Mouse (Mus musculus) kidney, postnatal 0 days (tissue): ENCODE measurements around the gene Ldb3. TPM values are rescaled to one million over a fixed set of nuclear protein-coding genes. Genes with fewer than 3 reads are reported as not detected.

Experiments used
- ATAC-seq: fragments of 200-750 bp; cut with Nextera tagmentation; replicated peaks from 2 replicates; pipeline ENCODE4 v1.8.0; 2017; ENCODE audit warnings: low read depth, moderate number of reproducible peaks, moderate TSS enrichment, moderate library complexity; ENCODE audit not compliant: low FRiP score
- DNase-seq: peaks from one replicate; pipeline ENCODE4 v3.0.0-alpha.2; 2016; ENCODE audit warnings: low spot score
- H3K27ac ChIP-seq: fragments of 300-500 bp; sonication (generic); 2 replicates; pipeline ENCODE4 v1.5.1; 2014; ENCODE audit warnings: mild to moderate bottlenecking
- H3K27me3 ChIP-seq: fragments of 300-500 bp; sonication (generic); 2 replicates; pipeline ENCODE4 v1.6.1; 2014; ENCODE audit warnings: low read length, mixed read lengths; ENCODE audit not compliant: insufficient read depth
- H3K36me3 ChIP-seq: fragments of 300-500 bp; sonication (generic); 2 replicates; pipeline ENCODE4 v1.6.1; 2014; ENCODE audit warnings: low read length, mixed read lengths; ENCODE audit not compliant: insufficient read depth
- H3K4me1 ChIP-seq: fragments of 300-500 bp; sonication (generic); replicated peaks from 2 replicates; pipeline ENCODE4 v1.6.1; 2014; ENCODE audit warnings: antibody characterized with exemption, low read length, mixed read lengths; ENCODE audit not compliant: insufficient read depth
- H3K4me2 ChIP-seq: fragments of 300-500 bp; sonication (generic); 2 replicates; pipeline ENCODE4 v1.6.1; 2014; ENCODE audit warnings: mild to moderate bottlenecking, low read length, moderate library complexity, mixed read lengths
- H3K4me3 ChIP-seq: fragments of 300-500 bp; sonication (generic); replicated peaks from 2 replicates; pipeline ENCODE4 v1.5.1; 2014; ENCODE audit warnings: low read depth, low read length
- H3K9ac ChIP-seq: fragments of 300-500 bp; sonication (generic); 2 replicates; pipeline ENCODE4 v1.6.1; 2014; ENCODE audit warnings: low read depth, low read length
- H3K9me3 ChIP-seq: fragments of 300-500 bp; sonication (generic); replicated peaks from 2 replicates; pipeline ENCODE4 v1.6.1; 2016; ENCODE audit warnings: low read length, inconsistent platforms, mixed read lengths
- CTCF ChIP-seq: IDR thresholded peaks from 2 replicates; pipeline ENCODE4 v1.5.1; 2016; ENCODE audit warnings: antibody characterized with exemption, low read depth, mild to moderate bottlenecking, moderate library complexity
- WGBS: fragments of 180-500 bp; shearing (Covaris S2); extraction: QIAGEN DNeasy Blood & Tissue Kit; methylation state at CpG from one replicate; pipeline ENCODE4 v1.1.7; 2014; 5-methylcytosine and 5-hydroxymethylcytosine counted together
- polyA plus RNA-seq: library from polyadenylated mRNA; unstranded; fragments of >200 nt; fragmentation: Nextera tagmentation; extraction: Ambion mirVana; gene quantifications from 2 replicates; pipeline ENCODE4 v1.2.1, GENCODE M21; 2015

Ldb3 gene
- polyA plus RNA-seq, 1 experiment from 2014 or later: 0.50 TPM

DNA sequence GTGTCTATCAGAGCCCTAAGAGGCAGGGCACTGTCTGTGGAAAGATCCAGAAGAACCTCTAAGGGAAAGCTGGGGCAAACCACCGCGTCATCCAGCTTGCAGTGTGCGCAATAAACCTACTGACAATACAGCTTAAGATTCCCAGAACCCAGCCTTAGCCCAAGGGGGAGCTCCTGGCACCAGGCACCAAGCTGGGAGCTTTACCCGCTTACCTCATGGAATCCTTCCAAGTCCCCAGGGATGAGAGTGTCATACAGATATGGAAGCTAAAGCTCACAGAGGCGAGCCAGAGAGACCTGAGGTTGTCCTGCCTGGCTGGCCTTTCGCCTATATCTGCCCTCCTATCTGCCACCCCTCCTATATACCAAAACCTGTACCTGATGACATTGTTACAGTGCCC is 44.9 kb downstream of the Ldb3 start:
- H3K9ac ChIP-seq: no peak overlapping the region
- no peak overlapping the region for H3K27ac ChIP-seq
- 91% methylated on average over 6 of the region's 6 CpGs for WGBS
- H3K27me3 ChIP-seq: 0 out of 2 replicates have a peak, but pooled peaks cover 3% of the 10 kb centered on the region
- H3K4me1 ChIP-seq: 0 out of 2 replicates have a peak, but pooled peaks cover 3% of the 10 kb centered on the region
- H3K9me3 ChIP-seq: no peaks in the 10 kb centered on the region
- no peaks in the 10 kb centered on the region for H3K36me3 ChIP-seq
- no peak for TF ChIP-seq CTCF
- no peak for DNase-seq
- no peak overlapping the region for H3K4me2 ChIP-seq
- H3K4me3 ChIP-seq: no peak overlapping the region
- no peak for ATAC-seq

DNA sequence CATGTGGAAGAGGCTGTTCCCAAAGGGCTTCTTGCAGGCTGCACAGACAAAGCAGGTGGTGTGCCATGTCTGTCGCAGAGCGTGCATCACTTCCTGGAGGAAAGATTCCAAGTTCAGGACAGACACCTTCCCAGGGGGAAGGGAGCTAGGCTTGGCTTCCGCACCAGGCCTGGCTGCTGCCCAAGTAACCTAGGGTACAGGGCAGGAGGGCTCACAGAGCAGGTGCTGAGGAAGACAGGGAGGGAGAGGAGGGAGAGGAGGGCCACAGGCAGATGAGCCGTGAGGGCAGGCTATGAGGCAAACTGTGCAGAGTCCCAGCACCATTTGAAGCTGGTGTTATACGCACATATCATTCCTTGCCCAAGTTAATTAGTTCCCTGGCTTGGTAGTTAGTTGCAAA is 46.6 kb downstream of the Ldb3 start:
- H3K9ac ChIP-seq: no peak overlapping the region
- H3K36me3 ChIP-seq: no peaks in the 10 kb centered on the region
- H3K27me3 ChIP-seq: 0 out of 2 replicates have a peak, but pooled peaks cover 3% of the 10 kb centered on the region
- no peak for DNase-seq
- 0 out of 2 replicates have a peak, but pooled peaks cover 3% of the 10 kb centered on the region for H3K4me1 ChIP-seq
- H3K4me2 ChIP-seq: no peak overlapping the region
- H3K27ac ChIP-seq: no peak overlapping the region
- WGBS: 80% methylated on average over 5 of the region's 5 CpGs
- H3K4me3 ChIP-seq: no peak overlapping the region
- TF ChIP-seq CTCF: no peak
- H3K9me3 ChIP-seq: no peaks in the 10 kb centered on the region
- ATAC-seq: no peak

DNA sequence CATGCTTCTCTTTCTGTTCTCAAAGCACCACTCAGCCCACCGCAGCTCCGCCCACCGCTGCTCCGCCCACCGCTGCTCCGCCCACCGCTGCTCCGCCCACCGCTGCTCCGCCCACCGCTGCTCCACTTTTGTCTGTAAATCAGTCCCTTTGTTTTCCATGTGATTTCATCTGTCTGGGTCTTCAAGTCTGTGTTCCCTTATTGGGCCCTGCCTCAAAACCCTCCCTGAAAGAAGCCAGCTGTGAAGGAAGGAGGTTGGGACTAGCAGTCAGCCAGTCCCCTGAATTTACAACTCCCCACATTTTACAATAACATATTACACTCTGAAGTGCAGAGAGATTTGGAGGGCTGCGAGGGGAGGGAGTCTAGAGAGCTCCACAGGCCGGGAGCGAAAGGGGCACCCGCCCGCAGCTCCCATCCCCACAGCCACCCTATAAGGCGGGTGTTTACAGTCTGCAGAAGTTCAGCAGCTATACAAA is 47.8 kb downstream of the Ldb3 start:
- H3K4me3 ChIP-seq: no peak overlapping the region
- H3K27ac ChIP-seq: peak overlapping the region; percentile 87
- H3K9ac ChIP-seq: 0 out of 2 replicates have a peak overlapping the region, but pooled peaks have one; percentile 37
- ATAC-seq: peak; percentile 94
- H3K4me1 ChIP-seq: 0 out of 2 replicates have a peak, but pooled peaks cover 3% of the 10 kb centered on the region
- H3K36me3 ChIP-seq: no peaks in the 10 kb centered on the region
- H3K27me3 ChIP-seq: 0 out of 2 replicates have a peak, but pooled peaks cover 3% of the 10 kb centered on the region
- DNase-seq: peak; percentile 98
- 8% methylated on average over 17 of the region's 17 CpGs for WGBS
- H3K4me2 ChIP-seq: peak overlapping the region; percentile 43
- no peaks in the 10 kb centered on the region for H3K9me3 ChIP-seq
- TF ChIP-seq CTCF: no peak

DNA sequence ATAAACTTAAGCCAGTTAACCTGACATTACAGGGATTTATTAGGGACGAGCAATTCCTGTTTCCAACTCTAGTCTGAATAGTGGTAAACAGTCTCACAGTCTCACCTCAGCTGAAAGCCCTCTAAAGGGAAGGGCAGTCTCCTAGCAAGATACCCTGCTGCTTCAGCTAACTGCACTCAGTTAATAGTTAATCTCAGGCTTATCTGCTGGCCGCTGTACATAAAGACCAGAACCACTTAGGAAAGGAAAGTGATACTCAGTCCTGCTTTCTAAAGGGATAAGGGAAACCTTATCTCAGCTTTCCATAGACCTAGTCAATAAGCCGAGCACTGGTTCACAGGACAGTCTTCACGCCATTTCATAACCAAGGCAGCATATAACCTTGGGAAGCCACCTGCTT is 52.6 kb downstream of the Ldb3 start:
- Histone ChIP-seq H3K4me3 (no peak overlapping the region), H3K4me2 (no peak overlapping the region), H3K36me3 (no peaks in the 10 kb centered on the region), H3K27ac (no peak overlapping the region), H3K4me1 (0 out of 2 replicates have a peak, but pooled peaks cover under 1% of the 10 kb centered on the region), H3K9me3 (no peaks in the 10 kb centered on the region), H3K9ac (no peak overlapping the region), H3K27me3 (no peaks in the 10 kb centered on the region)
- no peak for TF ChIP-seq CTCF
- ATAC-seq (no peak), DNase-seq (no peak)
- WGBS: 57% methylated on average over 4 of the region's 4 CpGs

DNA sequence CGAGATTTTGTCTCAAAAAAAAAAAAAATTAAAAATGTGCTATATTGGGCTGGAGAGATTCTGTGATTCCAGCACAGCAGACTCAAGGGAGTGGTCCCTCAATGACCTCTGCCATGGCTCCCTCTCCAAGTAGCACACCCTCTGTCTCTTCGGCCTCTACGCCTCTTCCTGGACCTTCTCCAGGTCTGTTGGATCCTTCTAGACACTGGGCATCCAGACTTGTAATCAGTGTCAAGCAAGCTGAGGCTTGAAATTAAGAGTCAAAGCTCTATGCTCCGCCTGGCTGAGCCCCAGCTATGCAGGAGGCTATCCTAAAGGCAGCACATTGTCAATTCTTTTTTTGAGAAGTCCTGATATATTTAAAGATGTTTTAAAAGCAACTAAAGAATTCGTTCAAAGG is 54.9 kb downstream of the Ldb3 start:
- Histone ChIP-seq H3K9me3 (no peaks in the 10 kb centered on the region; the same call in 1 of the 2 replicates), H3K9ac (no peak overlapping the region), H3K4me1 (no peaks in the 10 kb centered on the region), H3K27me3 (no peaks in the 10 kb centered on the region), H3K4me2 (no peak overlapping the region), H3K27ac (no peak overlapping the region), H3K4me3 (no peak overlapping the region), H3K36me3 (no peaks in the 10 kb centered on the region)
- 74% methylated on average over 5 of the region's 5 CpGs for WGBS
- TF ChIP-seq CTCF: no peak
- DNase-seq (no peak), ATAC-seq (no peak)

DNA sequence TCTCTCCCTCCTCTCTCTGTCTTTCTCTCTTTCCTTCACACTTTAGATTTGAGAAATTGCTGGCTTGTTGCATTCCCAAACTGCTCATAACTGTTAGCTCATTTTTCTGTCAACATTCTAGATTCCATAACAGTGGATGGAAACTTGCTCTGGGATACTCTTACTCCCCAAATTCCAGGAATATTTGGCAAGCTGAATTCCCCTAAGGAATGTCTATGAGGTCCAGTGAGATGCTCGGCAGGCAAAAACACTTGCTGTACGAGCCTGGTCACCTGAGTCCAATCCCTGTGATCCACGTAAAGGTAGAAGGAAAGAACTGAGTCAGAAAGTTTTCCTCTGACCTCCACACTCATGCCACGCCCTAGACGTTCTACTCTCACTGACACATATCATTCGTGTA is 55.9 kb downstream of the Ldb3 start:
- no peak for ATAC-seq
- H3K36me3 ChIP-seq: no peaks in the 10 kb centered on the region
- no peak overlapping the region for H3K9ac ChIP-seq
- no peaks in the 10 kb centered on the region; the same call in 1 of the 2 replicates for H3K9me3 ChIP-seq
- no peaks in the 10 kb centered on the region for H3K27me3 ChIP-seq
- TF ChIP-seq CTCF: no peak
- no peak overlapping the region for H3K4me2 ChIP-seq
- H3K27ac ChIP-seq: no peak overlapping the region
- H3K4me3 ChIP-seq: no peak overlapping the region
- H3K4me1 ChIP-seq: no peaks in the 10 kb centered on the region
- WGBS: 62% methylated on average over 6 of the region's 6 CpGs
- peak; percentile 70 for DNase-seq

DNA sequence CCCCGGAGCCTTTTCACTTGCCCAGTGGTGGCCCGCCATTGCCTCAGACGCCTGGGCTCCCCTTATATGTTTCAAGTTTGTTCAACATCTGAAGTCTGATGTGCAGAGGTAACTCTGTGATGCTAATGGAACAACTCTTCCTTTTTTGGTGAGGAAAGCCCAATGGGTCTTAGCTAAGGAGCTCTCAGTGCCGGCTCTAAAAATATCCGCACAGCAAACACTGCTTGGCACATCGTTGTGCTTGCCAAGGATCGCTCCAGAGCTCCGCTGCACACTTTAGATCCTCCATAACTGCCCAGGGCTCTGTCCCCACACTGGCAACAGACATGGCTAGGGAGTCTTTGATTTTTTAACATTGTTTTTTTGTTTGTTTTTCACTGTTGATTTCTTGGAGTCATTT is 59.7 kb downstream of the Ldb3 start:
- H3K27ac ChIP-seq: no peak overlapping the region
- H3K4me3 ChIP-seq: no peak overlapping the region
- 82% methylated on average over 8 of the region's 8 CpGs for WGBS
- no peaks in the 10 kb centered on the region for H3K27me3 ChIP-seq
- no peak for ATAC-seq
- TF ChIP-seq CTCF: no peak
- H3K4me1 ChIP-seq: no peaks in the 10 kb centered on the region
- no peak for DNase-seq
- H3K9me3 ChIP-seq: no peaks in the 10 kb centered on the region; the same call in 1 of the 2 replicates
- no peak overlapping the region for H3K9ac ChIP-seq
- no peaks in the 10 kb centered on the region for H3K36me3 ChIP-seq
- no peak overlapping the region for H3K4me2 ChIP-seq
